Mouse (Mus musculus): ENCODE results near the gene Comp. TPM values are rescaled to one million over a fixed set of nuclear protein-coding genes. Genes with fewer than 3 reads are reported as not detected.

Comp gene
- polyA plus RNA-seq, 1 experiment from 2014 or later, result 0.46 TPM

DNA sequence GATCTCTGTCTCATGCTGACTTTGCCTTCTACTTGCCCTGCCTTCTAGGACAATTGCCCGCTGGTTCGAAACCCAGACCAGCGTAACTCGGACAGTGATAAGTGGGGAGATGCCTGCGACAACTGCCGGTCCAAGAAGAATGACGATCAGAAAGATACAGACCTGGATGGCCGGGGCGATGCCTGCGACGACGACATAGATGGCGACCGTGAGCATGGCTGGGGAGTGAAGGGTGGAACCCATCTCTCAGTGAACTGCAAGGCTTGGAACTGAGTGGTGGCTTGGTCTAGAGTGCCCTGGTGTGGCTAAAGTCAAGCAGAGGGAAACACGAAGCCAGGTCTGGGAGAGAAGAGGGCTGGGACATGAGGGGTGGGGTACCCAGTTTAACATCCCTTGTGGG, 3.7 kb downstream of the Comp start:
- Histone ChIP-seq H3K4me2 (no peak overlapping the region), H3K4me3 (no peak overlapping the region), H3K36me3 (no peaks in the 10 kb centered on the region), H3K27ac (no peak overlapping the region), H3K4me1 (peaks cover 35% of the 10 kb centered on the region), H3K9ac (no peak overlapping the region), H3K27me3 (peaks cover 68% of the 10 kb centered on the region), H3K9me3 (0 out of 2 replicates have a peak, but pooled peaks cover 4% of the 10 kb centered on the region)
- WGBS, result 14% methylated on average over 15 of the region's 15 CpGs
- ATAC-seq (ENCODE audit: borderline replicate concordance, extremely low read depth, low FRiP score, low TSS enrichment), result no peak

DNA sequence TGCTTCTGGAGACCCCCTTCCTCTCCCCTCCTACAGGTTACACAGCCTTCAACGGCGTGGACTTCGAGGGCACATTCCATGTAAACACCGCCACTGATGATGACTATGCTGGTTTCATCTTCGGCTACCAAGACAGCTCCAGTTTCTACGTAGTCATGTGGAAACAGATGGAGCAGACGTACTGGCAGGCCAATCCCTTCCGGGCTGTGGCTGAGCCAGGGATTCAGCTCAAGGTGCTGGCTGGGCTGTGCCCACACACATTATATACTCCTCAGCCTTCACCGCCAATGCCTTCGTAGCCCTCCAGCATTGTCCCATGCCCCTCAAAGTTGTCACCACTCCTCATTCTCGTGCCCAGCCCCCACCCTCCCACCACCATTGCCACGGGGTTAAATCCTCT, 6.7 kb downstream of the Comp start:
- Histone ChIP-seq H3K9me3 (no peaks in the 10 kb centered on the region), H3K4me1 (peaks cover 16% of the 10 kb centered on the region), H3K9ac (no peak overlapping the region), H3K4me3 (no peak overlapping the region), H3K4me2 (no peak overlapping the region), H3K36me3 (no peaks in the 10 kb centered on the region), H3K27ac (no peak overlapping the region; the same call in 1 of the 2 replicates), H3K27me3 (peaks cover 37% of the 10 kb centered on the region)
- 83% methylated on average over 12 of the region's 12 CpGs for WGBS
- ATAC-seq (ENCODE audit: borderline replicate concordance, extremely low read depth, low FRiP score, low TSS enrichment), result no peak

DNA sequence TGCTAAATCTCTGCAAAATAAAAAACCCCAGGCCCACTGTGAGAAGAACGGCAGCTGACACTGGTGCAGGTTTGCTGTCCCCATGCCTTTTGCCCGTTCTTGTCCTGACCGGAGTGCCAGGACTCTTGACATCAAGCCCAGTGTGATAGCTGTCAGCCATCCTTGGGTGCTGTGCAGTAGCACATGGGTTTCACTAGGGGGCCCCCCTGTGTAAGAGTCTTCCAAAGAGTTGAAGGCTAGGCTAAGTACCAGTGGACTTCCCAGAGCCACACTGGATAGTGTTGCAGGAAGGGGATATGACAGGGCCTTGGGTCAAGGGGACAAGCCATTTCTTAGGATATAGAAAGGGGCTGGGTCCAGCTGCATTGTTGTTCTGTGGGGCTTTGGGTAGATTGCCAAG, 9.9 kb downstream of the Comp start:
- Histone ChIP-seq H3K4me2 (no peak overlapping the region), H3K4me3 (no peak overlapping the region), H3K27me3 (peaks cover 5% of the 10 kb centered on the region), H3K27ac (no peak overlapping the region), H3K9ac (no peak overlapping the region), H3K4me1 (no peaks in the 10 kb centered on the region), H3K36me3 (peaks cover 16% of the 10 kb centered on the region; the same call in 1 of the 2 replicates), H3K9me3 (no peaks in the 10 kb centered on the region)
- ATAC-seq (ENCODE audit: borderline replicate concordance, extremely low read depth, low FRiP score, low TSS enrichment), result 0 out of 2 replicates have a peak, but pooled peaks have one; percentile 12
- 39% methylated on average over 3 of the region's 3 CpGs for WGBS

DNA sequence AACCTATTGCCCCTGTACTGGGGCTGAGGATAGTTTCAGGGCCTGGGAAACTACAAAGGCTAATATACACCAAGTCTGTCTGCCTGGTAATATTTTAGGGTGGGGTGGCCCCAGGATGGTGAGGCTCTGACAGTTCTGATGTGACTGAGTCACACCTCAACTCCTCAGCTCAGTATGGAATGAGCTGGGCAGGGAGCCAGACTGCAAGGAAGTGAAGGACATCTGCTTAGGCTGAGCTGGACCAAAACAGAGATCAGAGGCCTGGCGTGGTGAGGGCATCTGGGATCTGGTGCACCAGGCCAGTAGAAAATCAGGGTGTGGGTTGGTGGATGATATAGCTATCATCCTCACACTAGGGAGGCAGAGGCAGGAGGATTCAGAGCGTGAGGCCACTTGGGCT, 16.3 kb downstream of the Comp start:
- H3K27ac ChIP-seq, result no peak overlapping the region
- H3K9me3 ChIP-seq, result no peaks in the 10 kb centered on the region
- WGBS, result 79% methylated on average over 2 of the region's 2 CpGs
- no peak overlapping the region for H3K4me2 ChIP-seq
- ATAC-seq (ENCODE audit: borderline replicate concordance, extremely low read depth, low FRiP score, low TSS enrichment), result no peak
- no peaks in the 10 kb centered on the region for H3K27me3 ChIP-seq
- H3K4me3 ChIP-seq, result no peak overlapping the region
- H3K36me3 ChIP-seq, result peaks cover 29% of the 10 kb centered on the region; the same call in 1 of the 2 replicates
- H3K9ac ChIP-seq, result no peak overlapping the region
- no peaks in the 10 kb centered on the region for H3K4me1 ChIP-seq

- H3K4me2 ChIP-seq, result no peak overlapping the region
- H3K9ac ChIP-seq, result no peak overlapping the region
- 77% methylated on average over 5 of the region's 5 CpGs for WGBS
- H3K36me3 ChIP-seq, result 0 out of 2 replicates have a peak, but pooled peaks cover 13% of the 10 kb centered on the region
- no peaks in the 10 kb centered on the region for H3K4me1 ChIP-seq
- no peaks in the 10 kb centered on the region for H3K27me3 ChIP-seq
- ATAC-seq (ENCODE audit: borderline replicate concordance, extremely low read depth, low FRiP score, low TSS enrichment), result no peak
- no peaks in the 10 kb centered on the region for H3K9me3 ChIP-seq
- no peak overlapping the region for H3K4me3 ChIP-seq
- H3K27ac ChIP-seq, result no peak overlapping the region
Observed at GRCm38 (mm10) chr8:70393087-70393486, 19.7 kb downstream of the Comp start.

DNA sequence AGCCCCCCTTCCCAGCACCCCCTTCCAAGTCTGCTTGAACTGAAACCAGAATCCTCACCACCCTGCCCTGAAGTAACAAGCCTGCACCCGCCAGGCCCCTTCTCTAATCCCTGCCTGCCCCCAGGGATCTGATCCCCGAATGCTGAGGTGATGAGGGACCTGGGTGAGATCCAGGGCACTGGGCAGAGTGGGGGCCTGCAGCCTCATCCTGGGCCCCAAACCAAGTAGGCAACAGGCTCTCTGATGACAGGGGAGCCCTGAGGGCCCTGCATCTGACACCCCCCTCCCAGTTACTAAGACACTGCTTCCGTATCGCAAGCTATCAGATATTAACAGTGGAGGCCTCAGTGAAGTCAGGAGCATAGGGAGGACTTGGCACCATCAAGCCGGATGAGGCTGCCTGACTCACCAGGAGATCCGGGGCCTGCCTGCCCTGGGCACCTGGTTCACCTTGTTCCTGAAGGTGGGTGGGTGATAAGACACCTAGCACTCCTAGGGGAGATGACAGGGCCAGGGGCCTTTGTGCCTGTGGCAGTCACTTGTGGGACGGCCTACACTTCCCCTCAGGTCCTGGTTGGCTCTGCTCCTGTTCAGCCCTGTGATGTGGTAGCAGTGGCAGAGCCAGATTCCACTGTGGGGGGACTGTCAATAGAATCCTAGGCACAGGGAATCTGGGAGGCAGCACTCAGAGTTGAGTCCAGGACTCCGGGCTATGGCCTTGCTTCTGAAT, 21.1 kb downstream of the Comp start:
- Histone ChIP-seq H3K27ac (no peak overlapping the region), H3K9ac (no peak overlapping the region), H3K27me3 (no peaks in the 10 kb centered on the region), H3K4me1 (no peaks in the 10 kb centered on the region), H3K4me2 (no peak overlapping the region), H3K36me3 (0 out of 2 replicates have a peak, but pooled peaks cover 13% of the 10 kb centered on the region), H3K4me3 (no peak overlapping the region), H3K9me3 (no peaks in the 10 kb centered on the region)
- no peak for ATAC-seq (ENCODE audit: borderline replicate concordance, extremely low read depth, low FRiP score, low TSS enrichment)
- 83% methylated on average over 8 of the region's 8 CpGs for WGBS

- Histone ChIP-seq H3K27me3 (no peaks in the 10 kb centered on the region), H3K4me2 (no peak overlapping the region), H3K36me3 (0 out of 2 replicates have a peak, but pooled peaks cover 13% of the 10 kb centered on the region), H3K9me3 (no peaks in the 10 kb centered on the region), H3K4me3 (no peak overlapping the region), H3K9ac (no peak overlapping the region), H3K27ac (no peak overlapping the region), H3K4me1 (no peaks in the 10 kb centered on the region)
- 75% methylated on average over 5 of the region's 5 CpGs for WGBS
- ATAC-seq (ENCODE audit: borderline replicate concordance, extremely low read depth, low FRiP score, low TSS enrichment), result no peak
Observed at GRCm38 (mm10) chr8:70395649-70396048, 22.3 kb downstream of the Comp start.

GRCm38 (mm10) chr8:70396184-70396583, 22.8 kb downstream of the Comp start:
- H3K4me1 ChIP-seq, result no peaks in the 10 kb centered on the region
- no peak overlapping the region for H3K9ac ChIP-seq
- H3K9me3 ChIP-seq, result no peaks in the 10 kb centered on the region
- 0 out of 2 replicates have a peak, but pooled peaks cover 8% of the 10 kb centered on the region for H3K36me3 ChIP-seq
- no peak for ATAC-seq (ENCODE audit: borderline replicate concordance, extremely low read depth, low FRiP score, low TSS enrichment)
- 74% methylated on average over 5 of the region's 5 CpGs for WGBS
- no peaks in the 10 kb centered on the region for H3K27me3 ChIP-seq
- no peak overlapping the region for H3K4me2 ChIP-seq
- no peak overlapping the region for H3K4me3 ChIP-seq
- H3K27ac ChIP-seq, result no peak overlapping the region

GRCm38 (mm10) chr8:70397611-70398563, 24.5 kb downstream of the Comp start:
- 85% methylated on average over 16 of the region's 16 CpGs for WGBS
- H3K9me3 ChIP-seq, result no peaks in the 10 kb centered on the region
- H3K4me1 ChIP-seq, result no peaks in the 10 kb centered on the region
- no peaks in the 10 kb centered on the region for H3K27me3 ChIP-seq
- H3K4me2 ChIP-seq, result no peak overlapping the region
- H3K36me3 ChIP-seq, result no peaks in the 10 kb centered on the region
- H3K27ac ChIP-seq, result no peak overlapping the region
- no peak overlapping the region for H3K4me3 ChIP-seq
- no peak overlapping the region for H3K9ac ChIP-seq
- ATAC-seq (ENCODE audit: borderline replicate concordance, extremely low read depth, low FRiP score, low TSS enrichment), result no peak

DNA sequence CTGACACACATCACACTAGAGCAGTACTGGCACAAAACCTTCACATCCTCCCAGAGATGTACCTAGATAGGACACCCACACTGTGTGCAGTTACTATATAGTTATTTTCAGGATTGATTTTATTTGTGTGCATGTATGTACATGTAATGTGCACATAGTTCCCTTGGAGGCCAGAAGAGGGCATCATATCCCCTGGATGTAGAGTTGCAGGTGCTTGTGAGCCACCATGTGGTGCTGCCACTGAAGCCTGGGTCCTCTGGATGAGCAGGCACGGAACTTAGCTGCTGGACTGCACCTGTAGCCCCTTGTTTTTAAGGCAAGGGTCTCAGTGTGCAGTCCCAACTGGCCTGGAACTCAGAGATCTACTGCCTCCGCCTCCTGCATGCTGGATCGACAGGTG, 30.9 kb downstream of the Comp start:
- Histone ChIP-seq H3K27me3 (no peaks in the 10 kb centered on the region), H3K9ac (no peak overlapping the region), H3K4me2 (no peak overlapping the region), H3K4me3 (no peak overlapping the region), H3K27ac (no peak overlapping the region), H3K9me3 (no peaks in the 10 kb centered on the region), H3K36me3 (no peaks in the 10 kb centered on the region), H3K4me1 (peaks cover 40% of the 10 kb centered on the region)
- WGBS, result 93% methylated on average over 3 of the region's 3 CpGs
- no peak for ATAC-seq (ENCODE audit: borderline replicate concordance, extremely low read depth, low FRiP score, low TSS enrichment)

DNA sequence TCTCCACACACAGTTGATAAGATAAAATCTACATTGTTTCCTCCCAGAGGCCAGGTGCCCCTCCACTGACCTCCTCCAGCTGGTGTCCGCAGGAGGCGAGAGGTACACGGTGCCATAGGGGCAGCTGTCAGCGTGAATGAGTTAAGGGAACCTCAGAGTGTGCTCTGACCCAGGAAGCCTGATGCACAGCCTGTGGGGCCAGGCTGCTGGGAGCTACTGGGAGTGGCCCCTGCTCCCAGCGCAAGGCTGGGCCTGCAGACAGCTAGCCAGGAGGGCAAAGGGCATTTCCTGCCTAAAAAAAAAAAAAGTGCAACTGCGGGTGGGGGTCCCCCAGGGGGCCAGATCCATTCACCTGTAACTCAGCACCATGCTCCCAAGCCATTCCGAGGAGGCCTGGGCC, 31.8 kb downstream of the Comp start:
- Histone ChIP-seq H3K9me3 (no peaks in the 10 kb centered on the region), H3K36me3 (no peaks in the 10 kb centered on the region), H3K4me1 (peaks cover 49% of the 10 kb centered on the region), H3K27ac (no peak overlapping the region), H3K4me3 (no peak overlapping the region), H3K4me2 (no peak overlapping the region), H3K9ac (no peak overlapping the region), H3K27me3 (no peaks in the 10 kb centered on the region)
- no peak for ATAC-seq (ENCODE audit: borderline replicate concordance, extremely low read depth, low FRiP score, low TSS enrichment)
- 30% methylated on average over 7 of the region's 7 CpGs for WGBS
